Mouse (Mus musculus) embryo, embryonic 10.5 days (tissue): ENCODE data around the gene Clec16a.

Experiments used
- DNase-seq: peaks from one replicate; pipeline ENCODE4 v3.0.0-alpha.2; 2015; ENCODE audit warnings: low spot score

The Clec16a gene

DNA sequence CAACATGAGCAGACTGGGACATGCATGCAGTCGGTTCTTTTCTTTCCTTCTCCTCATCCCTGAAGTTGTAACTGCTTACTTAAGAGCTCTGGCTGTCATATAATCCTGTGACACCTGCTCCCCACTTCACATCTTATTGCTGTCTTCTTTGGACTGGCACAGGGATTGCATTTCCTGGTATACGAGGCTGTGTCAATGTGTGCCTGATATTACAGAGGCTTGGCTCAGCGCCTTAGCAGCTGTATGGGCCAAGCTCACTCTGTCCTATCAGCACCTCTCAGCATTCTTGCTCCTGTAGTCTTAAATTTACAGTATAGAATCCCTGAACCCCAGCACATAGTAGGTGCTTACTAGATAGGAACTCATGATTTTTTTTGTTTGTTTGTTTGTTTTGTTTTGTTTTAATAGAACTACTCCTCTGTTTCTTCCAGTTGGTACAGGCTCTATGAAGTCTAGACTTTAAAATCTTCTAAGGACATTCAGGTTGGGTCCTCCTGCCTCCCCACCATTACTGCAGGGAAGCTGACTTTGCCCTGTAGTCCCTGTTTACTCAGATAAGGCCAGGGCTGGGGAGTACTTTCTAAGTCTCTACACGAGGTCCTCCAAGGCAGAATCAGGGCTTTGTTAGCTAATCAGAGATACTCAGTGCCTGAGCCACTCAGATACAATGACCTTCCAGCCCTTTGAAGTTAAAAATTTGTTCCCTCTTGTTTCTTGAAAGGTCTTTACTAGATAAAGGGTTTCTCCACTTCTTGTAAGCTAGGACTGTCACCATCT, 97.9 kb downstream of the Clec16a start:
- no peak for DNase-seq

DNA sequence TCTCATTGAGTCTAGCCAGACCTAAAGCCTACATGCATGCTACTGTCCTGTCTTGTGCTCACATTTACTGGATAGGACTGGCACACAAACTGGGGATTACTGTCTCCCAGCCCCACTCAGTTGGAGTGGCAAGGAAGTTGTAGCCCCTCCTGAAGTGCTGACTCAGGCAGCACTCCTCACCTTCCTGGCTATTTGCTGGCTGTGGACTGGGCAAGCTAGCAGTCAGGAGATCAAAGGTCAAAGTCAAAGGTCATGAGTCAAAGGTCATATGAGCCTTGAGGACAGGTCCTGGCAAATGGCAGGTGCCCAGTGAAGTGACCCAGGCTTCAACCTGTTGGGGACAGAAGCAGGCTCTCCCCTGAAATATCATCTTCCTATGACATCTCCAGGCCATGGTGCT, 99.1 kb downstream of the Clec16a start:
- DNase-seq = no peak

DNA sequence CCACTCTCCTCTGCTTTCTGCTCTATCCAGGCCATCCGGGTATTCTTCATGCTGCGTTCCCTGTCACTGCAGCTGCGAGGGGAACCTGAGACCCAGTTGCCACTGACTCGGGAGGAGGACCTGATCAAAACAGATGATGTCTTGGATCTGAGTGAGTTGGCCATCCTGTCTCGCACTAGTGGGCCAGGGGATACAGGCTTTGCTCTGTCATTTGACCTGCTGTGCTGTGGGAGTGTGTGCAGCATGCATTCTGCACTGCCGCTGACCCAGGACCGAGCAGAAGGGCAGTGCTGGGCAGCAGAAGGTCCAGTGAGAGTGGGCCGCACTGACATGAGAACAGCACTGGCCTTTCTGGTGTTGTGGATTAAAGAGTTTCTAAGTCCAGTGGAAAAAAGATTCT, 99.6 kb downstream of the Clec16a start:
- no peak for DNase-seq

DNA sequence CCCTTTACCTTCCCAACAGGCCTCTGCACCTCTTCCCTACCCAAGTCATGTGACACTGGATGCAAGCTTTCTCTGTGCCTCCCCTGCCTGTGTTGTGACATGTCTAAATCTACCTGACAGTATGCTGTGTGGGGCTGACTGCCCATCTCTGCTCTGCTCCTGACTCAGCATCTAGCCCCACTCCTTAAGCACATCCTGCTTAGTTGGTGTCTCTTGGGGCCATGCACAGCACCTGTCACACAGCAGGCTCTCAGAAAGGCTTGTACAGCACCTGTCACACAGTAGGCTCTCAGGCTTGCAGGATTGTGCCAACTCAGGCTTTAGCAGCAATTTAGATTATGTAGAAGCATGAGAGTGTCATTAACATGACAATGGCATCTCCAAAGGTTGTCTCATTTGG, 106.7 kb downstream of the Clec16a start:
- DNase-seq = no peak

DNA sequence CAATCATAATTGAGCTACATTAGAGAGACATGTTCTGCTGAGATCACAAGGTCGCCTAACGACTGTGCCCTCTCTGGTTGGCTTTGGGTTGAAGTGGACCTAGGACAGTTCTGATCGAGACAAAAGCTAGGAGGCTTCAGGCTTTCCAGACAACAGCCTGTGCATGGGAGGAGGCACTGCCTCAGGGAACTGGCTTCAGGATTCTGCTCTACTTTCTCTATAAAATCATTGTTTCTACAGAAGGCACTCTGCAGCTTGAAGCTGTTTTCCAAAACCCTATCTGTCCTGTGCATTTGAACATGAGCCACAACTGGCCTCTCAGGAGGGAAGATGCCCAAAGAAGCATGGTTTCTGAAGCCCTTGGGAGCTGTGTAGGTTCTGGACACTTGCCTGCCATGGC, 107.8 kb downstream of the Clec16a start:
- DNase-seq = no peak

DNA sequence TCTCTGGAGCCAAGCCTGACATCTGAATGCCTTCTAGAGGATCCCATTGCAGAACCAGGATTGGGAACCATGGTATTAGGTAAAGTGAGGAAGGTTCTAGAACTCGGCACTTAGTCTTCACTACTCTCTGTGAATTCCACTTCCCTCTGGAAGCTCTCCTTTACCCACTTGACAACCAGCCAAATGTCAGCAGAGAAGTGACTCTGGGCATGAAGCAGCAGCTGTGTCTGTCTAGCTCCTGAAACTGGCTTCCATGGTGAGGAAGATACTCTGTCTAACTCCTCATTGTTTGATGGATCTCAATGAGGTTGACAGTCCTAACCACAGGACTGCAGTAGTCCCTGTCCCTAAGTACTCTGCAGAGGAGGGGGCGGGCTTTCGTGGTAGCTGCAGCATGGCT, 110.1 kb downstream of the Clec16a start:
- DNase-seq = no peak

DNA sequence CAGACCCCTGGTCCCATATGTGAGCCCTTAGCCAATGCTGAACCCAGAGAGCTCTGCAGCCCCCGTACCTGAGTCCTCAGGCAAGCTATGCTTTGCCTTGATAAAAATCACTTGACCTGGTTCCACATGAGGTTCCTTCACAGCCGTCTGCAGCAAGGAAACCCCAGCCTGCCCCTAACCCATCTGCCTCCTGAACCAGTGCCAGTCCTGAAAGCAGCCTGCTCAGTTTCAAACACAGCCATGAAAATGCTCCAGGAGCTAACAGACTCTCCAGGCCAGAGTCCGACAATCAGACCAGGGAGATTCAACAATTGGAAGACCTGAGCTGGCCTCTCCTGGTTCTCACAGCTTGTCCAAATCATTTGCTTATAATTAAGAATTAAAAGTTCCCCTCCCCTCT, 110.8 kb downstream of the Clec16a start:
- no peak for DNase-seq

DNA sequence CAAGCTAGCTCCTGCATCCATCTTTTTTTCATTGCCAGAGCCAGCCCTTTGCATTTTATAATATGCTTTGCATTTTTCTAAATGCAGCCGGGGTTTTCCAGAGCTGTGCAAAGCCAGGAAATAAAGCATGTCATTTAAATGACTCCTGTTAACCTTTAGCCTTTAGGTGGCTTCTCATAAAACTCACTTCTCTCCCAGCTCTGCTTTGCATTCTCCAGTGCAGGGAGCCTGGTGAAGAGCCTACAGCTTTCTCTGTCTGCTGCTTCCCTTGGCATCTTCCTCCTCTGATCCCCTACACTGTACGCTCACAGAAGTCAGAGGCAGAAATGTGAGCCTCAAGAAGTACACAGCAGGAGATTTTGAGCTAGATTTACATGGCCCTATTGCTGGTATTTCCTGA, 111.3 kb downstream of the Clec16a start:
- peak; percentile 34 for DNase-seq

DNA sequence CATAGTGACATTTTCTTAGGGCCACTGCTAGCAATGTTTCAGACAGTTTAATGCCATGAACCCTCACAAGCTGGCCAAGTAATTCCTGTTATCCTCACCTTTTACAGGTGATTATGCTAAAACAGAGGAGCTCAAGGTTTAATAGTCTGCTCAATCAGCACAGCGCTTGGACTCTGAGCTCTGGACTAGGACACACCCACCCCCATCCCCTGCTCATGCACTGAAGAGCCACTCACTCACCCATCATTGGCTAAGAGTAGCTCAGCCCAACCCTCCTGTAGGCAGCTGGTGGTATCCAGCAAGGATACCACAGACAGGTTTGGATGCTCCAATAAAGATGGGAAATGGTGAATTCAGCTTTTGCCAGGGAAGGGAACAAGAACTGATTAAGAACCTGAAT, 111.8 kb downstream of the Clec16a start:
- no peak for DNase-seq

DNA sequence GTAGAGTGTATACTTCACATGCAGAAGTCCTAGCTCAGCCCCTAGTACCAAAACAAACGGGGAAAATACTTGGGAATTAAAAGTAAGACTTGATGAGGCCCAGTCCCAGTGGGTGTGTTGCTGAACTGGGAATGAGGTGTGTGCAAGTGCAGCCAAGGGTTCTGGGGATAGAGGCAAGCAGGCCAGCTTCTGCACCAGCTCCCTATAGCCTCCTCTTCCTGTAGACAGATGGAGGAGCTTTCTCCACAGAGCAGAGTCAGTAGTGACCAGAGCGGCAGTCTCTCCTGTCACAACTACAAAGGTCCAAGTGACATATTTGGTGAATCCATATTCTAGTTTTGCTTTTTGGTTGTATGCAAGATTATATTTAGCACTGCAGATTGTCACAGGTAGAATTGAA, 114.1 kb downstream of the Clec16a start:
- no peak for DNase-seq

DNA sequence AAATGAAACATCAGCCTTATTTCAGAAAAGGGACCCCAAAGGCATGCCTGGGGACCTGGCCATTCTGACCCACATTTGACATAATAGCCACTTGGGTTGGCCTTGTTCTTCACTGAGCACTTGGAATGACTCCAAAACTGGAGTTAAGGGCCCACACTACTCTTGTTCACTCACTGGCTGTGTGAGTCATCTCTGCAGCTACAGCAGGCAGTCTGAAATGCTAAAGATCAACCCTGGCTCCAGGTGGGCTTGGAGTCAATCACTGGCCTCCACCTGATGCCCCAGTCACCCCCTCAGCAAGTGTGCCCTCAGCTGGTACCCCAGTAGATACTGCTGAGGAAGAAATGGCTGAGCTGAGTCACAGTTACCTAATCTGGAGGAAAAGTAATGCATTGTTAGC, 115.4 kb downstream of the Clec16a start:
- DNase-seq = no peak

DNA sequence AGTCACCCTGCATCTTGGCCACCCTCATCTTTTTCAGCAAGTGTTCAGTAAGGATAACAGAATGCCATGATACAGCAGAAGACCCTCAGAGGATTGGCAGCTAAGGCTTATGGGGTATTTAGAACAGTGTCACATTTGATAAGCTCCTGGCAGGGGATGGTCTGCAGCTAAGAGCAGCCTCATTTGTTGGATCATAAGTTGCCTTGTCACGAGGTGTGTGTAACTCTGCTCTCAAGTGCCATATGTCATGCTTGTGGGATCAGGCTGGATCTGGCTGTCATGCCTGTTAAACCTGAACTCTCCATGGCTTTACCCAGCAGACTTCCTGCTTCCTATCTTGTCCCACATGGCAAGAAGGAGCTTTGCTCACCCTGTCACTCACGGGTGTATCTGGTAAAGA, 116.2 kb downstream of the Clec16a start:
- DNase-seq = no peak

DNA sequence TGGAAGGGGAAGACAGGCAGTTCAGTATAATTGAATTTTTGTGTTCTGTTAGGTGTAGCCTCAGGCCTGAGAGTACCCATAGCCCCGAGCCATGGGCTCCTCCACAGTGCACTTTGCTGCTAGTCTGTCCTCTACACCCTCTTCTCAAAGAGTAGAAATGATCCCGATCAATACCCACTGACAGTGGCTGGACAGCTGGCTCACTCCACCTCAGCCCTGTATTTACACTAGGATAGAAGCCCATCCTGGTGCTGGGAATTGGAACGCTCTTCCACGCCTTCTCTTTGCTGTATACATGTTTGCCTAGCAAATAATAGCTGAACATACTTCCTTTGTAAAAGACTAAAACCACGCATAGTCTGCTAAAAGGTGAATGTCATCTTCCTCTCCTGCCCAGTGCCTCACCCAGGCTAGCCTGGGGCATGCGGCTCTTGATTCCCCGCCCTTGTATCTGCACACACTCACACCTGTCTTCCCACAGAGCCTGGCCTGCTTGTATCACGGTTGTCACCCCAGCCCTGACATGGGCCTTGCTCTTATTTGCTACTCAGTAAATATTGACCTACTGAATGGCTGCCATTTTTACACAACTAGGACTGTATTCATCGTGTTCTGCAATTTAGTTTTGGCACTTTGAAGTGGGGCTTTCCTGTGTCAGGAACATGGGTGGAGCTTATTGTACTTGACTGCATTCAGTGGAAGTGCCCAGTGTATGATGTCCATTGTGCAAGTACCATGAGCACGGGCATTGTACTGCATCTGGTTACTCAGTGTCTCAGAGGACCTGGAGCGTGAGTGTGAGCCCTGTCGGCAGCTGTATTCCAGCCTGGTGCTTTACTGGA, 119.0 kb downstream of the Clec16a start:
- no peak for DNase-seq

DNA sequence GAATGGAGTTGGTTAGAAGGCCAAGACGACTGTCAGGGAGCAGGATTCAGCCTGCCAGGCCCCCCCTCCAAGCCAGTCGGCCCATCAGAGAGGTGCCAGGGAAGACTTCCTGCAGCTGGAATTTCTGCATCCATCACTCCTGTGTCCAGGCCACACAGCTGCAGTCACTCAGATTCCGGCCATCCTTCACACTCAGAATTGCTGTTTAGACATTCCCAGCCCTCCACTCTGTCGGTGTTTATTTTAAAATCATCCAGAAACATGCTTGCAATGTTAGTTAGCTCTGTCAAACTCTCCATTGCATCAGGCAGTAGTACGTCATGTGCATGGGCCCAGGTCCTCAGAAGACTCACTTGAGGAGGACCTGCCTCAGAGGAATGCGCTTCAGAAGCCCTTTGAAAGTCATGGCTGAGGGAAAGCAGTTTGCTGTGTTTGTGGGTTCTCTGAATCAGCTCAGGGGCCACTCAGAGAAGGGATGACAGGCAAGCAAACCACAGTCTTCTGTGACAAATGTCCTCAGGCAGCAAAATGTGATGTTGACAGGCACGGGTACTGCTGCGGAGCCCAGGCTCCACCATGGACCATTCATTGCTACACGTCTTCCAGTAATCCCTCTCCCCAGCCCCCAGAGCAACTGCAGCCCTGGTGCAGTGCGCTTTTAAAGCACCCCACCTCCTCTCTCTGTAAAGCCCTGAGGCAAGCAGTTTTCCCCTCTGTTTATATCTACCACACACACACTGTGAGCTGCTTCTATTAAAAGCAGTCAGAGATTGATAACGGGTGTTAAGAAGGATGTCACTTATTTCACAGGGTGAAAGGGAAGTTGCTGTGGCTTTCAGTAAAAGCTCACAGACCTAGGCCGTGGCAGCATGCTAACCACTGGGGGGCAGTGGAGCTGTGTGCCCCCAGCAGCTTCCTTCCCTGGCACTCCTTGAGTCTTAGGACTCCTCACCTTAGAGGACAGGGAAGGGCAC, 120.1 kb downstream of the Clec16a start:
- peak; percentile 49 for DNase-seq

DNA sequence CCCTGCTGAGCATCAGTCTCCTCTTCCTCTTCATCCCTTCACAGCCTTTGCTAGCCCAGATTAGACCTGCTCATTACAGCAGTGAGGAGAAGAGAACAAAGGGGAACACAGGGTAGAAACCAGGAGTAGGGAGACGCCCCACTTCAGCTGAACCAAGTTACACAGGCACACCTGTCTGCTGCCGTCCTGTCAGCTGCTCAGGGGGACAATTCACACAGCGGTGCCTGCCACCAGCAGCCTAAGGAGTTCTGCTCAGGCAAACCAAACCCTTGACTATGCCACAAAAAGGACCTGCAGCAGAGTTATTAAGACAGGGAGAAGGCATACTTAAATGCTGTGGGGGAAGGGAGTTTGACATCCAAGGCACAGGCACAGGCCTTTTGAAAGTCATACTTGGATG, 121.6 kb downstream of the Clec16a start:
- DNase-seq = no peak

DNA sequence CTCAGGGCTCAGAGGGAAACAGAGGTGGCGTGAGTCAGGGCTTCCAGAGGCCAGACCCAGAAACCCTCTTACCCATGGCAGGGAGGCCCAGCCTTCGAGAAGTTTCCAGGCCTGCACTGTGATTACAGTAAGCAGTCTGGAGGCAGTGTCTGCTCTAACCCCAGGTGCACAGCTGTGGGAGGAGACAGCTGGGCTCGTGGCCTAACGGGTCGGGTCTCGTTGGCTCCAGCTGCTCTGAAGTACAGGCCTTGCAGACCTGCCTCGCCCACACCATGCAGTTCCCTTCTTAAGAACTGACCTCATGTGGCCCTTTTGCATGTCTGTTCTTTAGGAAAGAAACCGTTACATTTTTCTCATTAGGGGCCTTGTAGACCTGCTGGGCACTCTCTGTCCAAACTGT, 123.3 kb downstream of the Clec16a start:
- no peak for DNase-seq

DNA sequence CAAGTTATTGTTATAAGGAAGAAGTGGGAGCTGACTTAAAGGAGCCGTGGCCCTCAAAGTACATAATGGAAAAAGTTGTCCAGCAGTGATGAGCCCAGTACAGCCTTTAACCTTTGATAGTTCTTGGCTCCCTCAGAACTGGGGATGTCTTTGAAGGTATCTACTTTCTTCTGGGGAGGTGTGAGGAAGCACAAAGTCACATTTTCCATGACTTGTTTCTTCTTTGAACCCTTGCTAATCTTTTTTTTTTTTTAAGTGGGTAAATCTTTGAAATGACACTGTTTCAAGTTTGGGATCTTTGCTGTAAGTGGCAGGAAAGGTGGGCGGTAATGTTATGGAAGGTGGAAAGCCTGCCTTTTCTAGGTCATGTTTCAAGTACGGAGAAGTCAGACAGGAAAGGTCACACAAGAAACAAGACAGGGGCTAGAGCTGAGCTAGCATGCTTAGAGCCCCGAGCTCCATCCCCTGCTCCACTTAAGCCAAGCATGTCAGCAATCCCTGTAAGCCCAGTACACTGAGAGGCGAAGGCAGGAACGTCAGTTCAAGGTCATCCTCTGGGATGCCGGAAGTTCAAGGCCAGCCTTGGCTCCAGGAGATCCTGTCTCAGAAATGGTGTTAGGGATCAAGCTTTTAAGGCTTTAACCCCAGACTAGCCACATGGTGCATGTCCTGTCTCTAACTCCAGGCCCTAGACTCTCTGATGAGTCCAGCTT, 124.0 kb downstream of the Clec16a start:
- no peak for DNase-seq

DNA sequence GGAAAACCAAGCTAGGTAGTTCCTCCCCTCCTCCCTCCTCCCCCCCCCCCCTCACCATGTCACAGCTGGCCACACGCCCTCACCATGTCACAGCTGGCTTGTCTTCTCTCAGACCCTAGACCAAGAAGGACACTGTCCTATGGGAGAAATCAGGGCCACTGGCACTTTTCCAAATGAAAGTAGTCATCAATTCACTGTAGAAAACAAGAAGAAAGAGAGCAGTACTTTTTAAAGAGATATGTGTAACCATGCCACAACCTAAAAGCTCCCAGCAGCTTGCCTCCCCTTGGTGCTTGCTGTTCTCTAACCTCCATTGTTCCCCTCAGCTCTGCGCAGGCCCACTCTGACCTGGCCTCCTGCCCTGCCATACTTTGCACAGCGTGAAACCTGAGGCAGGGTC, 124.8 kb downstream of the Clec16a start:
- DNase-seq = no peak

DNA sequence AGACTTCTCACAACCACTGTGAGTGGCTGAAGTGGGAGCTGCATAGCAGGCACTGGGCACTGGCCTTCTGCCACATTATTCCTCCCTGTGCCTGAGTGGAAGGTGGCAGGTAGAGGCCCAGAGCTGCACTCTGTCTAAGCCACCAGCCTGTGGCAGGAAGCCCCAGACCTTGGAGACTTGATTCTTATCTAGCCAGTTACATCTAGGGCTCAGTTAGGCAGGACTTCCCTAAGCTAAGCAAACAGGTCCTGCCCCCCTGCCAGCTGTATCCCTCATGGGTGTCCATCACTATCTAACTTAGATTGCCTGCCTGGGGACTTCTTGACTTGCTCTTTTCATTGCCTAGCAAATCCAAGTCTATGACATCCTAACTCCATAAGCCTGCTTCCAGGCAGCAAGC, 127.4 kb downstream of the Clec16a start:
- no peak for DNase-seq

DNA sequence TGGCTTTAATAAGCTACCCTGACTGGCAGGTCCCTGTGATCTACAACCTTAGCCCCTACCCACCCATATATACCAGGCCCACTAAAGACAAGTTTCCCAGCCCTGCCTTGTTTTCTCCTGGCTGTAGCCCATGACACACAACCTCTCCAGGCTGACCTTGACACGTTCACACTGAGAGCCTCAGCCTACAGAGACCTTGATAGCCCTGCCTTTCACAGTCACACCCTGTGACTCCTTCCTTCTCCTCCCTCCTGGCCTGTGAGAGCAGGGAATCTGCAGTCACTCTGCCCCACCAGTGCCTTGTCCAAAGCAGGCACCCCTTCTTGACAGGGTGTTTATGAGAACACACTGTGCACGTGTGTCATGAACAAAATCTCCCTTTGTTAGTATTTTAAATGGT, 128.9 kb downstream of the Clec16a start:
- no peak for DNase-seq

DNA sequence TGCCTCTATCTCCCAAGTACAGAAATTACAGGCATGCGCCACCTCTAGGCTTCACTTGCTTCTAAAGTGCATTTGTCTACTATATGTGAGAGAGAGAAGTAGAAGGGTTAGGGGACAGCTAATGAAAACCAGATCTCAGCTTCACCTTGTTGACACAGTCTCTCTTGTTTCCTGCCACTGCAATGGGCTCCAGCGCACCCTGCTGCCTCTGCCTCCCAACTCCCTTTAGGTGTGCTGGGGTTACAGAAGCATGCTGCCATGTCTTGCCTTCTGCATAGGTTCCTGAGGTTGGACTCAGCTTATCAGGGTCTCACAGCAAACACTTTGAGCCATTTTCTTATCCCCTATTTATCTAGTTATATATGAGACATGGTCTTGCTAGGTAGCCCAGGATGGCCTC, 129.8 kb downstream of the Clec16a start:
- no peak for DNase-seq

DNA sequence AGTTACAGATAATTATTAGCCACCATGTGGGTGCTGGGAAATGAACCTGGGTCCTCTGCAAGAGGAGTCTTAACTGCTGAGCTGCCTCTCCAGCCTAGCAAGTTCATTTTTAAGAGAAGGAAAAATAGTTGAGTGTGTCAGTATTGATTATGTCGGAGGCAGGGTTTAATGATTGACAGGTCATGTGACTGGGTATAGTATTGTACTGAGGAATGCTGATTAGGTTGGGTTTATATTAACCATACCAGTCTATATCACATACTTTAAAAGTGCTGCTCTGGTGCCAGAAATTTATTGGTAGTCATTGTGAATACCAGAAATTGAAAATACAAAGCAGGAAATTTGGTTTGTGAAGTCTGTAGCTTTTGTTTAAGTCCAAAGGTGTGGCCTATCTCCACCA, 130.5 kb downstream of the Clec16a start:
- no peak for DNase-seq
